Mouse (Mus musculus): Measurements from ENCODE around the gene Smim9. TPM values are rescaled to one million over a fixed set of nuclear protein-coding genes. Genes with fewer than 3 reads are reported as not detected.
"Not testable (repeated sequence)": the region's sequence is repeated elsewhere in the genome, so short reads cannot be mapped to it uniquely, and the experiment has no call there.

The Smim9 gene
- total RNA-seq (2021): not detected
- long read RNA-seq, experiment 1: 0 reads
- long read RNA-seq, experiment 2: 0 reads

DNA sequence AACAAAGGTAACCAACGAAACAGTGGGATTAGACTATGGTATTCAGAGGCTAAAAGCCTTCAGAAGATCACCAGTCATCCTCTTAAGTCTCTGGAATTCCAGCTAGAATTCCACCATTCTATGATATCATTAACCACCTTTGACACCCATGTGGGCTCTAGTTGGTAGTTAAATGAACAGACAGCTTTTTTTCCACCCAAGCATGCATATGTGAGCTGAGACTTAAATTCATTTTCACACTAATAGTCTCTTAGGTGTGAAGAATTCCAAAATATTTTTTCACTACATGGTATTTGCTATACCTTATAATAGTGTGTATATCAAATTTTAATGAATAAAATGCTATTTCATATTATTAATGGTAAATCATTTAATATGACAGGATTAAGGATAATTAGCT, at the start of gene Smim9:
Gene Smim9, minus strand, starts transcription at position 101 of the 400 bp plus-strand sequence.
- DNase-seq (ENCODE audit: low spot score in 2 of 2): no peak

- DNase-seq (ENCODE audit: low spot score in 2 of 2): peak; percentile 24 to 38
Measured at GRCm38 (mm10) chrX:75155576-75156243, 7.9 kb downstream of the Smim9 start.

GRCm38 (mm10) chrX:75152249-75152648, 11.3 kb downstream of the Smim9 start:
- no peak for DNase-seq (ENCODE audit: low spot score in 2 of 2)

DNA sequence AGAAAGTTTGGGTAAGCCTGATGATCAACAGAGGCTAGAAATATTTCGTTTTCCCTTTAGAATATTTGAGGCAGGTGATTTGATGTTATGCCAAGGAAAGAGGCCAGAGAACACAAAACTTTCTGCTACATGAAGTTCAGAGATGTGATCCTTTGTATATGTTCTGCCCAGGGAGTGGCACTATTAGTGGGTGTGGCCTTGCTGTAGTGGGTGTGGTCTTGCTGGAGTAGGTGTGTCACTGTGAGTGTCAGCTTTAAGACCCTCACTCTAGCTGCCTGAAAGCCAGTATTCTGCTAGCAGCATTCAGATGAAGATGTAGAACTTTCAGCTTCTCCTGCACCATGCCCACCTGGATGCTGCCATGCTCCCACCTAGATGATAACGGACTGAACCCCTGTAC, 13.3 kb downstream of the Smim9 start:
- DNase-seq (ENCODE audit: low spot score in 2 of 2): no peak

DNA sequence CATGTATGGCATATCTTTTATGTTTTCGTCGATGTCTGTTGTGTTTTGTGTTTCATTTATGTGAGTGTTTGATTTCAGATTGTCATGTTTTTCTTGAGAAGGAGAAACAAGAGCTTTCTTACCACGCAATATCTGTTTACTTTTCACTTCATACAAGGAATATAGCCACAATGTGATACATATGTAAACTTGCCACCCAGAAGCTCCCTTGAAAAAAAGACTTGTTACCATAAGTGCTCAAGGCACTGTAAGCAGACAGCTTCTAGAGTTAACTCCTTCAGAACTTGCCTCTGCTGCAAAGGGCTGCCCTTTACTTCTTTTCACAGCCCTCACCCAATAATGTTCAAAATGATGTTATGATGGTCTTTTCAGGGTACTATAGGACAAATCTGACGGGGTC, 15.2 kb downstream of the Smim9 start:
- no peak for DNase-seq (ENCODE audit: low spot score in 2 of 2)

DNA sequence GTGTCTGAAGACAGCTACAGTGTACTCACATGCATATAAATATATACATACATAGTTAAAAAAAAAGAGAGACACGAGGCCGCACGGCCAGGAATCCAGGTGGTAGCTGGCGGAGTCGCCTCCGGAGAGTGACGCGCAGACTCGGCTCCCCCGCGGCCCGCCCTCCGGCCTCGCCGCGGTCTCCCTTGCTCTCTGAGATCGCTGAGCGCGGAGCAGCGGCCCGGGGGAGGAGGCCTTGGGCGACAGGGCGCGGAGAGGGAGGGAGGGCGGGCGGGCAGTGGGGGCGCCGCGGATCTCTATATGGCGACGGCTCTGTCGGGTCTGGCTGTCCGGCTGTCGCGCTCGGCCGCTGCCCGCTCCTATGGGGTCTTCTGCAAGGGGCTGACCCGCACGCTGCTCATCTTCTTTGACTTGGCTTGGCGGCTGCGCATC, 20.4 kb downstream of the Smim9 start:
- DNase-seq (ENCODE audit: low spot score in 2 of 2): not testable (repeated sequence)

DNA sequence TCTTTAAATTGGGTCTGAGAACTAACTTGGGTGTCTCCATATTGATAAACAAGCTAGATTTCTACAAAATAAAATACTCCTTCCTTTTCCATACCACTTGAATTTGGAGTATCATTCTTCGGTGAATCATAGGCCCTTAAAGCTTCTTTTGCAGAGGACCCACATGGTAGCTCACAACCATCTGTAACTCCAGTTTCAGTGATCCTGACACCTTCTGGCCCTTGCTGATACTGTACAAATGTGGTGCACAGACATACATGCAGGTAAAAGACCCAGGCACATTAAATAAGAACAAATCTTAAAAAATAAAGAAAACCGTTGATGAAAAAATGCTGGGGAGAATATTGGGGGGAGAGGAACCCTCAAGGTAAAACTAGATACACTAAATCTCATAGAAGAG, 25.4 kb downstream of the Smim9 start:
- DNase-seq (ENCODE audit: low spot score in 2 of 2): no peak

DNA sequence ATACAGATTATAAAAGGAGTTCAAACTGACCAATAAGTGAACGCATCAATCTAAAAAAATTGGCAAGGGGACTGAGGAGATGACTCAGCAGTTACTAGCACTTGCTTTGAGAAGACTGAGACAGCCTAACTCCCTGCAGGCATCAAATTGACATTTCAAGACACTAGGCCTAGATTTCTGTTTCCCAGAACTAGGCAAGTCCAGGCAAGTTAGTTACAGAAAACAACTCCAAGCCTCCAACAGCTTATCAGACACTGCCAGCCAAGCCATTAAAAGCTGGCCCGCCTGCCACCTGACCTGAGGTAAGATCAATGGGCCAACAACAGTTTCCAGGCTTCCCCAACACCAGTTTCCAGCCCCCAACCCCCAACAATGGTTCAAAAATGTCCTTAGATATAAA, 25.8 kb downstream of the Smim9 start:
- DNase-seq (ENCODE audit: low spot score in 2 of 2): no peak

DNA sequence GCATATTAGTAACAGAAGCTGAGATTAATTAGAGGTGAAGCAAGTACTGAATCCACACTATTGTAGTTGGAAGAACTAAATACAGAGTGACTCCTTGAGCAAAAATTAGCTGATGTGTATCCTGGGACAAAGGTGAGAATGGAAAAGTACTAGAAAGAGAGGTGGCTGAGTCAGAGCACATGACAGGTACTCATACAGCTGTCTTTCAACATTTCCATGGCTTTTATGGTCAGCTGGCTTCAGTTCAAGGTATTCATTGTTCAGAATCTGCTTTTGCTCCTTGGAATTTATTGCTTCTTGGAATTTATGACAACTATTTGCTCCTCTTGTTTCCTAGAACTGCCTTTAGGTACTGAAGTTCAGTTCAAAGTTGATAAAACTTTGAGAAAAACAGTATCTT, 26.6 kb downstream of the Smim9 start:
- no peak for DNase-seq (ENCODE audit: low spot score in 2 of 2)

DNA sequence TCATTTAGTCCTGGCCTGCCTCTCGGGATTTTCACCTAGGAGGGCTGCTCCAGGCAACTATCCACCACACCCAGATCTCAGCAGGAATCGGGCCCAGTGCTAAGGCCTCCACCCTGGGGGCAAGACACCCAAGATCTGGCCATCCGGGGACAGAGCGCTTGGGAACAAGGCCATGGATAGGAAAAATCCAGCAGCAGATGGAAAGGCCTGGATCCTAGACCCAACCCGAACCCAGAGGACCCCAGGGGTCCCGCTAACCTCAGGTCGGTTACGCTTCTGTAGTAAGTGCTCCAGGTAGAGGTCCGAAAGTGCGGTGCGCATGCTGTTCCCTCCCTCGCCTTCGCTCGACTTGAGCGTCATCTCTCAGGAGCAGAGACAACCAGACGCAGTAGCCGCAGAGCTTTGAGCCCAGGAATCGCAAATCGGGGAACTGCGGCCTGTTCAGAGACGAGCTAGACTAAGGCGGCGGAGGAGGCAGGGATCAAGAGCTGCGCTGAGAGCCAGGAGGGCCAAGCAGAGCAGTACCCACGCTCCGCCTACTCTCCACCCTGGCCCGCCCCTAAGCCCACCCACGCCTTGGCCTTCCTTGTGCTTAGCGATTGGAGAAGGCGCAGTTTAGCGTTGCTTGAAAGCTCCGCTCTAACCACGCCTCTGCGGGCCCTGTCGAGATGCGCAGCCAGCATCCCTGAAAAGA, 33.0 kb downstream of the Smim9 start, which contains the start of gene Mpp1:
Gene Mpp1, minus strand, starts transcription at position 550 of the 694 bp plus-strand sequence.
- peak; percentile 46 to 77 for DNase-seq (ENCODE audit: low spot score in 2 of 2)

DNA sequence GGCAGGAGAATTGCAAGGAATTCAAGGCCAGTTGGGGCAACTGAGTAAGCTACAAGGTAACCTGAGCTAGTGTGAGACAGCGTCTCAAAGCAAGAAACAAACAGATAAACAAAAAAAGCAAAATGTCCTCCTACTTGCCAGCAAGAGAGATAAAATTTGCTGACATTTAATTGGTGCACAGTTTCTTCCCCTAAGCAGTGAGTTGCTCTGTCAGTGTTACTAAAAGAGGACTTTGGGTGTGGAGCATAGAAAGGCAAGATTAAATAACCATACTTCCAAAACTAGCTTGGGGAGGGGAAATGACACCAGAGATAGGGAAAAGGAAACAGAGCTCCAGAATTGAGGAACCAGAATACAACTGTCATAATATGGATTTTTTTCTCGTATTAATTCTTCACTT, 34.1 kb downstream of the Smim9 start:
- DNase-seq (ENCODE audit: low spot score in 2 of 2): no peak

DNA sequence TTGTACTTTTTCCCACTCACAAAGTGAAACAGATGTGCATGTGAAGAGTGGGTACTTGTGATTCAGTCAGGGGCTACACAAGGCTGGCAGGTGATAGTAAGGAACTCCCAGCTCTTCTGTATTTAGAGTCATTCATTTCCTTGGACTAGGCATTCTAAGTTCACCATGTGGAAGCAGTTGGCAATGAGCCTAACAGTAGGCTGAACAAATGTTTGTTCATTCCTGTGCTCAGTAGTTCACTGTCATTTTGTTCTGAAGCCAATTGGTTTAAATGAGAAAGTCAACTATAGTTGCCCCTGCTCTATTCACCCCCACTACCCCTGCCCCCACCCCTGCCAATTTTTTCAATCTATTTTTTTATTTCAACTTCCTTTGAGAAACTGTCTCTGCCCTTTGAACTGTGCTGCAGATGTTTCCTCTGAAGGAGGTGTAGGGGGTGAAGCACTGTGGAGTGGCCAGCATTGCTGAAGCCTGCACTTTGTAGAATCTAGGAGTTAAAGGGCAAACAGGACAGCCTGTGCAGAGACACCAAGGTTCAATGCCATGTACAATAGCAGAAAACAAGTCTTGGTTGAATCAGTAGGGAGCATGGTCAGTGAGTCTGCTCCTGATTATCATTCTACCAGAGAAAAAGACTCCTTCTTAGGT, 35.1 kb downstream of the Smim9 start:
- DNase-seq (ENCODE audit: low spot score in 2 of 2): no peak

DNA sequence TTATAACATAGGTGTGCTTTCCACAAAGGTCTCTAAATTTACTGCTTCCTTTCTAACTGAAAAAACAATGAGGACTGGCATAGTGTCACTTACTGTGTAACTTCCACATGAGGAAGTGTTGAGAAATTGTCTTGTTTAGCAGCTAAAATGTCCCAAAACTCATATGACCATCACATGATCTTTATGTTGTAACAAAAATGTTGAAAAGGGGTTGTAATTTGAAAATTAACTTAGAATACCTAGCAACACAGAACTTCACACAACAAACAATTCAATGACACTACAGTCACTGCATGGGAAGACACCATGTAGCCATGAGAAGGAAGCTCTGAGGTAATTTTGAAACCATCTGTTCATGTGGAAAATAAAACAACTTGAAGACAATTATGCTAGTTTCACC, 36.7 kb downstream of the Smim9 start:
- DNase-seq (ENCODE audit: low spot score in 2 of 2): no peak

DNA sequence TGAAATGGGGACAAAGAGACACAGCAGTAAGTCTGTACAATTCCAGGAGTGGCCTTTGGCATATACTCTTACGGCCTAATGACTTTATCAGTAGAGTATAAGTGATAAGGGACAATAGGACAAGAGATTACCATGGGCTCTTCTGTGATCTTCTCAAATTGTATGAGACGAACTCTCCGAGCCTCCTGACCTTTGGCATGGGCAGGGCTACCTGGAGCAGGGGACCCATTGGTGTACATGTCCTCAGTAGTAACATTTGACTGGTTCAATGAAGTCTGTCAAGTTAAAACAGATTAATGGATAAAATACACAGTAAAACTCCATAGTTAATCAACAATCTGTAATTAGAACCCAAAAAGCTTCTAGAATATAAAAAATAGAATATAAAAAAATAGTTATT, 38.0 kb downstream of the Smim9 start:
- DNase-seq (ENCODE audit: low spot score in 2 of 2): no peak

DNA sequence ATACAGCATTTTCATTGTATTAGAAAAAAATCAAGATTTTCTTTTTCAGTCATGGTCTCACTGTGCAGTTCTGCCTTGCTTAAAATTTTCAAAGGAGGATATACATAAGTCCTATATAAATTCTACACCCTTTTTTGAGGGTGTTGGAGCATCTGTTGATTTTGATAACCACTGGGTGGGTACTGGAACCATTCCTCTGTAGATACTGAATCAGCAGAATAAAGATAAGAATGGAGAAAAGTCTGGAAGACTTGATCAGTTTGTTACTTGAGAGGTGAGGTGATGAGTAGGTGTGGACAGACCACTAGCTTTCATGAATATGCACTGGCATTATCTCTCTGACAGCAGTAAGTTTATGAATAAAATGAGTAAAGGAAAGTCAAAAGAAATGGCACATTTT, 48.0 kb downstream of the Smim9 start:
- DNase-seq (ENCODE audit: low spot score in 2 of 2): no peak

GRCm38 (mm10) chrX:75102293-75102692, 61.3 kb downstream of the Smim9 start:
- no peak for DNase-seq (ENCODE audit: low spot score in 2 of 2)

- no peak for DNase-seq (ENCODE audit: low spot score in 2 of 2)
Measured at GRCm38 (mm10) chrX:75098799-75099198, 64.8 kb downstream of the Smim9 start.

DNA sequence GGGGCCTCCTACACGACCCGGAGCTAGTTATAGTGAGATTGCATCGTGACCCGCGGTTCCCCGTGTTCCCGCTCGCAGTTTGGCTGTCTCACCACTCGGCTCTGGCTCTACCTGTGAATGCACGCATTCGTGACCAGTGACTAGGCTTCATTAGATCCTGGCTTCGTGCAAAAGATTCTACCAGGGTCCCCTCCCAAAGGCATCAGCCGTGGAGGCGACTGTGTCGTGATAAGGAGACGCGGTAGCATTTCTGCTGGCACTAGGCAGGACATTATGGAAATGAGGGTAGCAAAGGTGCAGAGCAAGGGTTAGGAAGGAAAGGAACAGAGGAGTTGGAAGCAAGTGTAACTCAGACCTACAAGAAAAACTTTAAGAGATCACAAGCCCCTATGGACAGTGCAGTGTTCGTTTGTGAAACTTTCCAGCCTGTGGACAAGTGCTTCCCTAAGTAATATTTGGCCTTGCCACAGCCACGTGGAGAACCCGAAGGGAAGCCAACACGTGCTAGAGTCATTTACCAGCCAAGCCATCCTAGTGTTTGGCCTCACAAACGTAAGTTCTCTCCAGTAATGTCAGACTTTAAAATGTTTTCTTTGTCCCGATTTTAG, 67.3 kb downstream of the Smim9 start:
- no peak for DNase-seq (ENCODE audit: low spot score in 2 of 2)

Measured in gastrocnemius, postnatal 4 days (tissue).